Mouse (Mus musculus) urinary bladder, adult 18-20 months (tissue): ENCODE measurements around the gene Trank1.
A peak's percentile ranks its signal among the peaks of the same experiment; 100 is the strongest.

Experiments
- DNase-seq, 2 experiments: peaks; one replicate each; pipeline ENCODE4 v3.0.0; 2022; ENCODE audit warnings: low spot score in 2 of 2, mixed read lengths in 2 of 2

The Trank1 gene

GRCm38 (mm10) chr9:111302196-111302831, 9.2 kb upstream of the Trank1 start:
- DNase-seq = no peak

- no peak for DNase-seq
These were observed 7.5 kb upstream of the Trank1 start for GRCm38 (mm10) chr9:111304036-111304435.

- DNase-seq = no peak
These were observed 5.4 kb upstream of the Trank1 start for GRCm38 (mm10) chr9:111306142-111306541.

GRCm38 (mm10) chr9:111311843-111312441, 403 bp downstream of the Trank1 start:
- DNase-seq = no peak

- DNase-seq = no peak
These were observed 1.1 kb downstream of the Trank1 start for GRCm38 (mm10) chr9:111312442-111313141.

- DNase-seq = no peak
These were observed 1.8 kb downstream of the Trank1 start for GRCm38 (mm10) chr9:111313299-111313698.

GRCm38 (mm10) chr9:111313793-111314192, 2.3 kb downstream of the Trank1 start:
- DNase-seq = no peak

- peak in 1 of 2 experiments; percentile 42 for DNase-seq
These were observed 2.7 kb downstream of the Trank1 start for GRCm38 (mm10) chr9:111314219-111314618.

- DNase-seq = no peak
These were observed 9.4 kb downstream of the Trank1 start for GRCm38 (mm10) chr9:111320912-111321311.

GRCm38 (mm10) chr9:111324881-111325280, 13.3 kb downstream of the Trank1 start:
- no peak for DNase-seq

GRCm38 (mm10) chr9:111329881-111330280, 18.3 kb downstream of the Trank1 start:
- DNase-seq = no peak

- DNase-seq = no peak
These were observed 22.3 kb downstream of the Trank1 start for GRCm38 (mm10) chr9:111333790-111334189.

GRCm38 (mm10) chr9:111334555-111335164, 23.1 kb downstream of the Trank1 start:
- no peak for DNase-seq

GRCm38 (mm10) chr9:111351233-111351632, 39.7 kb downstream of the Trank1 start:
- no peak for DNase-seq

GRCm38 (mm10) chr9:111351641-111352040, 40.1 kb downstream of the Trank1 start:
- no peak for DNase-seq

- no peak for DNase-seq
These were observed 41.1 kb downstream of the Trank1 start for GRCm38 (mm10) chr9:111352646-111353045.

GRCm38 (mm10) chr9:111355041-111355440, 43.5 kb downstream of the Trank1 start:
- no peak for DNase-seq

GRCm38 (mm10) chr9:111356386-111356785, 44.8 kb downstream of the Trank1 start:
- no peak for DNase-seq

- no peak for DNase-seq
These were observed 52.1 kb downstream of the Trank1 start for GRCm38 (mm10) chr9:111363656-111364055.

- no peak for DNase-seq
These were observed 56.2 kb downstream of the Trank1 start for GRCm38 (mm10) chr9:111367713-111368112.

GRCm38 (mm10) chr9:111372079-111372478, 60.5 kb downstream of the Trank1 start:
- no peak for DNase-seq

- DNase-seq = no peak
These were observed 66.3 kb downstream of the Trank1 start for GRCm38 (mm10) chr9:111377868-111378267.
